Mouse (Mus musculus): ENCODE data around the gene Dcp1a.
"Not testable (repeated sequence)": the region's sequence is repeated elsewhere in the genome, so short reads cannot be mapped to it uniquely, and the experiment has no call there.

The Dcp1a gene

DNA sequence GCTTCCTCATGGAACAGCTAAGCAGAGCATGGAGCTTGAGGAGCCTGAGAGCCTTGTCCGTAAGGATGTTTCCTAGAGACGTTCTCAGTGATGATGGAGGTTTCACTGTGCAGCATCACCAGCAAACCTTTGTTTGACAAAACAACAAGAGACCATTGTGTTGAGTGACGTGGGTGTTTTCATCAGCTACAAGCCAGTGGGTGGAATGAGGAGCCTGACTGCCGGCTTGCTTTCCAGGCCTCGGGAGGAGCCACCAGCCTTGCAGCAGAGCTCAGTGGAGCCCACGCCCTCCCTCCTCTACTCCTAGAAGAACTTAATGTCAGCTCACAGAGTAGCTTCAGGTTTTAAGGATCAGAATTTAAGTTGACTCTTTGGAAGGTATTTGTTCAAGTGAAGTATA lies 44.0 kb downstream of the Dcp1a start:
- DNase-seq: no peak

GRCm38 (mm10) chr14:30528392-30528791 lies 49.1 kb downstream of the Dcp1a start:
- DNase-seq: no peak

DNA sequence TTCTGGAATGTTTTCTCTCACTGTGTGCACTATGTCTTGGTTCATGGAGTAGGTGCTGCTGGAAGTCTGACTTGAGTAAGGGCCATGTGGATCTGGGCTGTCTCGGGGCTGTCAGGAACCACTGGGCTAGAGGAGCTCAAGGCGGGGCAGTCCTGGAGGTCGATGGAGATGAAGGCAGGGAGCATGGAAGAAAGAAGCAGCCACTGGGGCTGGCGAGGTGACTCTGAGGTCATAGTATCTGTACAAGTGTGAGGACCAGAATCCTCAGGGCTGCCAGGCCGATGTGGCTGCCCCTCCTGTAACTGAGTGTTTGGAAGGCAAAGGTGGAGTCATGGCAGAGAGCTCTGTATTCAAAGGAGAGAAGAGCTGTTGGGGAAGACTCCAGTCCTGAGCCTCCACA lies 49.6 kb downstream of the Dcp1a start:
- no peak for DNase-seq

GRCm38 (mm10) chr14:30529454-30529853 lies 50.1 kb downstream of the Dcp1a start:
- DNase-seq: no peak

DNA sequence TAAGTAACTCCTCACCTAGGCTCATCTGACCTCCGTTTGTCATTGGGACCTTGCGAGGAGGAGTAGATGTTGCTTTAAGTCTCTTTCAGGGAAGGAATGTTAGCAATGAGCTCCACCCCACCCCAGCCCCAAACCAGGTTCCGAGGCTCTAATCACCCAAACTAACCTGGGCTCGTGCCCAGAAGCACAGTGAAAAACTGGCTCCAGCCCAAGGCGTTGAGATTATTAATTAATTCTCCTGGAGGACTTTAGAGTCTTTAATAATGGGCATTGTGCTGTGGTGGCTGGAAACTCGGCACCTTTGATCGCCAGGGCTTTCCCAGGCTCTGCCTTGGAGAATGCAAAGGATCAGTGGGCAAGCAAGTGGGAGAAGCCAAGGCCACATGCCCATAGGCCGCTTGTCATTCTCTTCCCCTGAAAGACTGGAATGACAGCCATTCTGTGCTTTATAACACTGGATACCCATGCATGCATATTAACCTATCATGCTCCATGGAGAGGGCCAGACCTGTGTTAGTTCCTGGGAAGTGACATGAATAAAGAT lies 51.5 kb downstream of the Dcp1a start:
- DNase-seq: peak; percentile 93

GRCm38 (mm10) chr14:30531431-30531830 lies 52.1 kb downstream of the Dcp1a start:
- DNase-seq: no peak

- no peak for DNase-seq
Measured at GRCm38 (mm10) chr14:30531896-30532295, 52.6 kb downstream of the Dcp1a start.

- peak; percentile 59 for DNase-seq
Measured at GRCm38 (mm10) chr14:30533780-30534450, 54.6 kb downstream of the Dcp1a start.

GRCm38 (mm10) chr14:30541541-30541940 lies 62.2 kb downstream of the Dcp1a start:
- peak; percentile 96 for DNase-seq

- not testable (repeated sequence) for DNase-seq
Measured at GRCm38 (mm10) chr14:30543331-30543730, 64.0 kb downstream of the Dcp1a start.

DNA sequence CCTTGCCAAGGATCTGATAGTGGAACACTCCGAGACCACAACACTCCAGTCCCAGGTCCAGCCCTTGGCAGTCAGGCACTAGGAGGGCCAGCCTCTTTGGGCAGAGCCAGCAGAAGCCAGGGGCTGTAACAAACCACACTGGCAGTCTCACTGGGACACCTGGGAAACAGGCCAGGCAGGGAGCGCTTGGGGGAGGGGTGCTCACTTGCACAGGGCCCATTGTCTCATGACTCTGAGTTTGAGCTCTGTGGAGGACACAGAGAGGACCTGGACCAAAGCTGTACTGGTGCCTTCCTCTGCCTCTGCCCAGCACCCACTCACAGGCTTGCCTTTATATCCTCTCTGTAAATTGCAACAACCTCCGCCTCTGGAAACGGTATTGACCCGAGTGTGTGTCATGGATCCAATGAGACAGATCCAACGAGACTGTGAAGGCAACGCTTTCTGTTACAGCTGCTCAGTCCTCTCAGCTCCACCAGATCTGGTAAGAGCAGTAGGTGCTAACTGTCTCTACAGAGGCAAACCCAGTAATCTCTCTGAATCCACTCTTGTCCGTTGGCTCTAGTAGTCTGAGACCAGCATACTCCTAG lies 68.9 kb downstream of the Dcp1a start, which contains the start of gene Tkt:
Tkt (plus strand) TSS at position 229 of the 590 bp plus-strand sequence.
- DNase-seq: peak; percentile 93

DNA sequence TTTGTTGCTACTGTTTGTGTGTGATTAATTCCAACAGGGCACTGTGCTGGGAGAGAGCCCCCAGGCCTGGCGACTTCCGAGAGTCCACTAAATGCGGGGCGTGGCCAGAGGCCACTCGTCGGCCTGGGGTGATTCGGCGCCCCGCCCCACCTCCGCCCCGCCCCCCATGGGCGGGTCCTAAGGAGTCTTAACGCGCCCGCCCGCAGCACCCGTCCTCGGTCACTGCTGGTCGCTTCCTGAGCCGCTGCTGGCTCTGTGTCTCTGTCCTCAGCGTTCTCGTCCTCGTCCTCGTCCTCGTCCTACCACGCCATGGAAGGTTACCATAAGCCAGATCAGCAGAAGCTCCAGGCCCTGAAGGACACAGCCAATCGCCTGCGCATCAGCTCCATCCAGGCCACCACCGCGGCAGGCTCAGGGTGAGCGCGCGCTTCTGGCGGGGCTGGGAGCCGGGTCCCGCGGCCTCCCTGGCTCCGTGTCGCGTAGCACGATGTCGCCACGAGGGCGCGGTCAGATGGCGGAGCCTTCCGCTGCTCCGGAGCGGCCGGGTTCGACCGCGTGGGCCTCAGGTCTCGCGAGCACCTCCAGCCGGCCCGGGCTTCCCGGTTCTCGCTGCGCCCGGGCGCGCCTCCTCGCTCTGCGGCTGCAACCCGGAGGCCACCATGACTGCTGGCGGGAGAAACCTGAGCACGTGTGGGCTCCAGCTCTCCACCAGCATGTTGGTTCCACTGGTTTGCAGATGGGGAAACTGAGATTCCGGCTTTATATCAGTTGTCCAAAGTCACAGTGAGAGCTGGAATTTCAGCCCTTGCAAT lies 69.8 kb downstream of the Dcp1a start:
- DNase-seq: peak; percentile 95

GRCm38 (mm10) chr14:30549777-30550149 lies 70.4 kb downstream of the Dcp1a start:
- DNase-seq: no peak

- DNase-seq: no peak
Measured at GRCm38 (mm10) chr14:30550232-30551070, 71.1 kb downstream of the Dcp1a start.

- no peak for DNase-seq
Measured at GRCm38 (mm10) chr14:30551509-30551908, 72.2 kb downstream of the Dcp1a start.

DNA sequence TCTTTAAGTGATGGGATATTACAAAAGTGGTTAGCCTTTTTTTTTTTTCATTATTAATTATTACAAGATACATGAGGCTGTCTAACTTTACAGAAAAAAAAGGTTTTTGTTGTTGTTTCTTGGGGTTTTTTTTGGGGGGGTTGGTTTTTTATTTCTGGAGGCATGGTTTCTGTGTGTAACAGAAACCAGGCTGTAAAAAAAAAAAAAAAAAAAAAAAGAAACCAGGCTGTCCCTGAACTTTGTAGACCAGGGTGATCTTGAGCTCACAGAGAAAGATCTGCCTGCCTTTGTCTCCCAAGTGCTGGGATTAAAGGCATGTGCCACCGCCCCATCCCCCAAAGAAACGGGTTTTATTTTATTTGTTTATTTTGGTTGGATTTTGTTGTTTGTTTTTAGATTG lies 72.6 kb downstream of the Dcp1a start:
- no peak for DNase-seq

- DNase-seq: no peak
Measured at GRCm38 (mm10) chr14:30553185-30553584, 73.8 kb downstream of the Dcp1a start.

- no peak for DNase-seq
Measured at GRCm38 (mm10) chr14:30556651-30557050, 77.3 kb downstream of the Dcp1a start.

GRCm38 (mm10) chr14:30557730-30558129 lies 78.4 kb downstream of the Dcp1a start:
- DNase-seq: no peak

DNA sequence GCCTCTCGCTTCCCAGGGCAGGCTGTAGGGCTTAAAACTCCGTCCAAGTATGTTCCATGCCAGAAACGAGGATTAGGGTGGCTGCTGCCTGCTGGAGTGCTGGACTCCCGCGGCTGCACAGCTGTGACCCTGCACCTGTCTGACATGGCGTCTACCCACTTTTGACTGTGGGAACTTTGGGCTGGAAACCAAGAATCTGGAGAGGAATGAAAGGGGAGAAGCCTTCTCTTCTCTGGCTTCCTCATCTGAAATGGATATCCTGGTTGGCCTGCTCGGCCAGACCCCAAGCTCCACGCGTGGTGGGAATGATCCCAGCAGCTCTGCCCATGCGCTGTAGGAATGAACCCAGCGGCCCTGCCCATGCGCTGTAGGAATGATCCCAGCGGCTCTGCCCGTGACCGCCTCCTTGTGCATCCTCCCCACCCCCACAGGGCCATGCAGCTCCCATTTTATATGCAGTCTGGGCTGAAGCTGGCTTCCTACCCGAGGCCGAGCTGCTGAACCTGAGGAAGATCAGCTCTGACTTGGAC lies 80.1 kb downstream of the Dcp1a start:
- DNase-seq: peak; percentile 66

GRCm38 (mm10) chr14:30560803-30561389 lies 81.6 kb downstream of the Dcp1a start:
- no peak for DNase-seq
